Mouse (Mus musculus) lung, adult 2 months (tissue): ENCODE results near the gene Frat1. TPM values are rescaled to one million over a fixed set of nuclear protein-coding genes. Genes with fewer than 3 reads are reported as not detected.
A peak's percentile ranks its signal among the peaks of the same experiment; 100 is the strongest.

ENCODE experiments used
- DNase-seq: peaks from one replicate; pipeline ENCODE4 v3.0.0; 2022
- H3K4me1 ChIP-seq: fragments of 200-500 bp; 2 replicates; pipeline ENCODE4 v1.6.1; 2011; ENCODE audit warnings: low read length; ENCODE audit not compliant: control insufficient read depth, insufficient read depth
- H3K4me3 ChIP-seq: fragments of 200-500 bp; replicated peaks from 2 replicates; pipeline ENCODE3; 2011; ENCODE audit warnings: low read depth, mild to moderate bottlenecking, control low read depth, low read length; ENCODE audit errors: extremely low read depth
- CTCF ChIP-seq: fragments of 200-500 bp; IDR thresholded peaks from 2 replicates; pipeline ENCODE4 v1.5.1; 2011; ENCODE audit warnings: mild to moderate bottlenecking, low read length, control low read depth; ENCODE audit not compliant: insufficient read depth
- POLR2A ChIP-seq: fragments of 200-500 bp; IDR thresholded peaks from 2 replicates; pipeline ENCODE4 v1.6.1; 2011; ENCODE audit warnings: low read depth, mild to moderate bottlenecking, control low read depth, low read length, borderline replicate concordance; ENCODE audit errors: extremely low read depth
- WGBS: fragments of 180-500 bp; shearing (Covaris S2); methylation state at CpG from one replicate; pipeline ENCODE4 v1.1.7; 2018; 5-methylcytosine and 5-hydroxymethylcytosine counted together
- polyA plus RNA-seq: library from polyadenylated mRNA; depleted of rRNA; stranded (reverse); fragments of >200 nt; gene quantifications from 2 replicates; pipeline ENCODE4 v1.2.3, GENCODE M21; 2012

Gene Frat1
- polyA plus RNA-seq, 1 experiment, result 3.6 TPM

- no peaks in the 10 kb centered on the region; the same call in 1 of the 2 replicates for H3K4me1 ChIP-seq
- H3K4me3 ChIP-seq, result no peak overlapping the region
- TF ChIP-seq POLR2A (no peak), CTCF (no peak)
- no peak for DNase-seq
- 50% methylated on average over 9 of the region's 9 CpGs for WGBS
These were observed 7.6 kb downstream of the Frat1 start for GRCm38 (mm10) chr19:41837194-41837916.

- Histone ChIP-seq H3K4me1 (no peaks in the 10 kb centered on the region; the same call in 1 of the 2 replicates), H3K4me3 (no peak overlapping the region)
- no peak for TF ChIP-seq POLR2A
- no peak for TF ChIP-seq CTCF
- DNase-seq, result no peak
- 28% methylated on average over 4 of the region's 4 CpGs for WGBS
These were observed 8.1 kb downstream of the Frat1 start for GRCm38 (mm10) chr19:41837917-41838261.

- DNase-seq, result no peak
- Histone ChIP-seq H3K4me3 (no peak overlapping the region), H3K4me1 (no peaks in the 10 kb centered on the region; the same call in 1 of the 2 replicates)
- WGBS, result 43% methylated on average over 6 of the region's 6 CpGs
- TF ChIP-seq POLR2A (no peak), CTCF (no peak)
These were observed 9.0 kb downstream of the Frat1 start for GRCm38 (mm10) chr19:41838808-41839207.

GRCm38 (mm10) chr19:41839685-41840084 is 9.9 kb downstream of the Frat1 start:
- WGBS, result 95% methylated on average over 3 of the region's 3 CpGs
- TF ChIP-seq POLR2A (no peak), CTCF (no peak)
- DNase-seq, result no peak
- H3K4me3 ChIP-seq, result no peak overlapping the region
- H3K4me1 ChIP-seq, result no peaks in the 10 kb centered on the region; the same call in 1 of the 2 replicates

- WGBS, result 70% methylated on average over 7 of the region's 7 CpGs
- TF ChIP-seq POLR2A (no peak), CTCF (no peak)
- Histone ChIP-seq H3K4me1 (peaks cover 2% of the 10 kb centered on the region; the same call in 1 of the 2 replicates), H3K4me3 (no peak overlapping the region)
- no peak for DNase-seq
These were observed 11.5 kb downstream of the Frat1 start for GRCm38 (mm10) chr19:41841105-41841750.

GRCm38 (mm10) chr19:41842196-41842595 is 12.4 kb downstream of the Frat1 start:
- H3K4me1 ChIP-seq, result peaks cover 4% of the 10 kb centered on the region; the same call in 1 of the 2 replicates
- TF ChIP-seq CTCF (no peak), POLR2A (no peak)
- no peak for DNase-seq
- WGBS, result 75% methylated on average over 4 of the region's 4 CpGs
- no peak overlapping the region for H3K4me3 ChIP-seq

GRCm38 (mm10) chr19:41842706-41843105 is 12.9 kb downstream of the Frat1 start:
- 79% methylated on average over 4 of the region's 4 CpGs for WGBS
- H3K4me3 ChIP-seq, result no peak overlapping the region
- DNase-seq, result no peak
- peaks cover 4% of the 10 kb centered on the region; the same call in 1 of the 2 replicates for H3K4me1 ChIP-seq
- TF ChIP-seq CTCF (no peak), POLR2A (no peak)

GRCm38 (mm10) chr19:41844345-41844744 is 14.6 kb downstream of the Frat1 start:
- H3K4me3 ChIP-seq, result no peak overlapping the region
- 90% methylated on average over 6 of the region's 6 CpGs for WGBS
- no peak for DNase-seq
- H3K4me1 ChIP-seq, result peaks cover 4% of the 10 kb centered on the region; the same call in 1 of the 2 replicates
- TF ChIP-seq CTCF, result no peak
- TF ChIP-seq POLR2A, result no peak

- 15% methylated on average over 21 of the region's 21 CpGs for WGBS
- Histone ChIP-seq H3K4me1 (peaks cover 4% of the 10 kb centered on the region; the same call in 1 of the 2 replicates), H3K4me3 (peak overlapping the region; percentile 75)
- peak; percentile 19 for DNase-seq
- no peak for TF ChIP-seq POLR2A
- TF ChIP-seq CTCF, result no peak
These were observed 16.8 kb downstream of the Frat1 start for GRCm38 (mm10) chr19:41846366-41847090.
